Mouse (Mus musculus): Measurements from ENCODE around the gene Fhad1. TPM values are rescaled to one million over a fixed set of nuclear protein-coding genes. Genes with fewer than 3 reads are reported as not detected.
"Not testable (repeated sequence)": the region's sequence is repeated elsewhere in the genome, so short reads cannot be mapped to it uniquely, and the experiment has no call there.

Fhad1 gene
- polyA plus RNA-seq, 1 experiment, result 4.9 TPM

DNA sequence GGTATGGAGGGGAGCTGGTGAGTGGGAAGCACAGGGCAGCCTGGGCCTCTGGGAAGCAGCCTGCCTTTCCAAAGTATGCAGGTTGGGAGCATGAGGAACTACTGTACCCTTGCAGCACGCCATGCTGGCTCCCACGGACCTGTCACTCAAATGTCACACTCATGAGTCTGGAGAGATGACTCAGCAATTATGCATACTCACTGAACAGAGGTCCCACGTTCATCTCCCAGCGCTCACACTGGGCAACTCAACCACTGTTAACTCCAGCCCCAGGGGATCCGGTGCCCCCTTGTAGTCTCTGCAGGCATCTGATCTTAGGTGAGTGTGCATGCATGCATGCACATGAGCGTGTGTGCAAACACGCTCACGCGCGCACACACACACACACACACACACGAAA, 39.7 kb upstream of the Fhad1 start:
- Histone ChIP-seq H3K4me1 (ENCODE audit: control insufficient read depth, insufficient read depth, low read length) (peaks cover 14% of the 10 kb centered on the region), H3K4me3 (ENCODE audit: insufficient read depth, low read length) (no peak overlapping the region), H3K27ac (ENCODE audit: insufficient read depth, low read depth, low read length) (no peak overlapping the region)
- TF ChIP-seq CTCF (IDR thresholded peaks at IDR 0.05; ENCODE audit: low read depth, low read length) (no peak), POLR2A (IDR thresholded peaks at IDR 0.05; ENCODE audit: borderline replicate concordance, low read depth, low read length) (no peak)

GRCm38 (mm10) chr4:142053661-142054448, 39.0 kb upstream of the Fhad1 start:
- H3K4me1 ChIP-seq (ENCODE audit: control insufficient read depth, insufficient read depth, low read length), result peaks cover 14% of the 10 kb centered on the region
- H3K4me3 ChIP-seq (ENCODE audit: insufficient read depth, low read length), result no peak overlapping the region
- H3K27ac ChIP-seq (ENCODE audit: insufficient read depth, low read depth, low read length), result no peak overlapping the region
- no peak for TF ChIP-seq POLR2A (IDR thresholded peaks at IDR 0.05; ENCODE audit: borderline replicate concordance, low read depth, low read length)
- no peak for TF ChIP-seq CTCF (IDR thresholded peaks at IDR 0.05; ENCODE audit: low read depth, low read length)

DNA sequence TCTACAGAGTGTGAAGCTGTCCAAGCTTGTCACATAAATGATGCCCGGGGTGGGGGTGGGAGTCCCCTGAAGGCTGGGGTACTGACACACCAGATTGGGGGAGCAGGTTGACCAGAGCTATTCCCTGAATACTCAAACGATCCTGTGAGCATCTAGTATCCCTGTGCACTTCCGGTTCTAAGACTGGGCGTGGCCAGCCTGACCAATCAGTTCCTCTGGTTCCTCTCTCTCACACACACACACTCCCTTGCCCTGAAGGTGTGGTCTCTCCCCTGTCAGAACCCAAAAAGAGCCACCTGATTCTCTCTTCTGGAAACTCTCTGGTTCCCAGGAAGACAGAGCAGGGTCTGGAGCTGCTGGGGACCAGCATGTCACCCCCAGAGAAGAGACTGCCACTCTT, 38.4 kb upstream of the Fhad1 start:
- Histone ChIP-seq H3K27ac (ENCODE audit: insufficient read depth, low read depth, low read length) (no peak overlapping the region), H3K4me1 (ENCODE audit: control insufficient read depth, insufficient read depth, low read length) (peaks cover 14% of the 10 kb centered on the region), H3K4me3 (ENCODE audit: insufficient read depth, low read length) (no peak overlapping the region)
- TF ChIP-seq POLR2A (IDR thresholded peaks at IDR 0.05; ENCODE audit: borderline replicate concordance, low read depth, low read length), result no peak
- no peak for TF ChIP-seq CTCF (IDR thresholded peaks at IDR 0.05; ENCODE audit: low read depth, low read length)

DNA sequence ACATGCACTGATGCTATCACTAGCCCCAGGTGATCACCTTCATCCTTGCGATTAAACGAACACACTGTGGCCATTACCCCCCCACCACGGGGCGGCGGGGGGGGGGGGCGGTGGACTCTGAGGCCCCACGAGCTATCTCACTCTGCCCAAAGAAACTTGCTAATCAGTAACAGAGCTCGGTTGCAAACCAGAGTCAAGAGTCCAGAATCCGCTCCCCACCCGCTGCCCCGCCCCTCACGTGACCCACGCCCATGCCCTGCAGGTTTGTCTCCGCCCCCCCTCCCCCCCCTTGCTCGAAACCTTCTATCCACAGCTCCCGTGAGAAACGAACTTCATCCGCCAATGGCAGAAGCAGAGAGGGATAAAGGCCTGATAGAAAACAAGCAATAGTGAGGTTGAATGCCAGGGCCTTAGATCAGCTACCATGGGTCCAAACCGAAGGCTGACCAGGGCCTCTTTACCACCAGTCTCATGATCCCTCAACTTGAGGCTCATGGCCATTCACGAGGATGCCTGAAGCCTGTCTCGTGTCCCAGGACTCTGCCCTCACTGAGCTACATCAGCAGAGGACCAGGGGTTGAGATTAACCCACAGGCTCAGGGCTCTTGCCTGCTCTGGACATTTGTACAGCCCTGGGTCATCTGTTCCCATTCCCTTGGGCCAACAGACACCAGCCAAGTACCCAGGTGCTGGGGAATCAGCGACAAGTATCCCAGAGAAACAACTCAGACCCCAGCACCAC, 37.7 kb upstream of the Fhad1 start:
- no peak for TF ChIP-seq POLR2A (IDR thresholded peaks at IDR 0.05; ENCODE audit: borderline replicate concordance, low read depth, low read length)
- TF ChIP-seq CTCF (IDR thresholded peaks at IDR 0.05; ENCODE audit: low read depth, low read length), result no peak
- Histone ChIP-seq H3K4me1 (ENCODE audit: control insufficient read depth, insufficient read depth, low read length) (peaks cover 14% of the 10 kb centered on the region), H3K27ac (ENCODE audit: insufficient read depth, low read depth, low read length) (no peak overlapping the region)

DNA sequence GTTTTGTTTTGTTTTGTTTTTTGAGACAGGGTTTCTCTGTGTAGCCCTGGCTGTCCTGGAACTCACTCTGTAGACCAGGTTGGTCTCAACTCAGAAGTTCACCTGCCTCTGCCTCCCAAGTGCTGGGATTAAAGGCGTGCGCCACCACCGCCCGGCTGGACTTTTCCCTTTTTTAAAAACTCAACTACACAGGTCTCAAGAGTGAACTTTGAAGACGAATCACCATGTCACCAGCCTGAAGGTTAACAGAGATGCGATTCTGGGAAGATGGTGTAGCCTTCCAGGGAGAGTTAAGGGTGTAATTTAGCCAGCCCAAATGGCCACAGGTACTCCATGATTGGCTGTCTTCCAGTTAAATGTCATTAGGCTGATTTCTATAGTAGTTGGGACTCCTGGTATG, 37.0 kb upstream of the Fhad1 start:
- H3K4me1 ChIP-seq (ENCODE audit: control insufficient read depth, insufficient read depth, low read length), result peaks cover 14% of the 10 kb centered on the region
- H3K27ac ChIP-seq (ENCODE audit: insufficient read depth, low read depth, low read length); H3K4me3 ChIP-seq (ENCODE audit: insufficient read depth, low read length): not testable (repeated sequence)

More for the DNA sequence above, 37.7 kb upstream of the Fhad1 start:
- H3K4me3 ChIP-seq (ENCODE audit: insufficient read depth, low read length), result no peak overlapping the region

DNA sequence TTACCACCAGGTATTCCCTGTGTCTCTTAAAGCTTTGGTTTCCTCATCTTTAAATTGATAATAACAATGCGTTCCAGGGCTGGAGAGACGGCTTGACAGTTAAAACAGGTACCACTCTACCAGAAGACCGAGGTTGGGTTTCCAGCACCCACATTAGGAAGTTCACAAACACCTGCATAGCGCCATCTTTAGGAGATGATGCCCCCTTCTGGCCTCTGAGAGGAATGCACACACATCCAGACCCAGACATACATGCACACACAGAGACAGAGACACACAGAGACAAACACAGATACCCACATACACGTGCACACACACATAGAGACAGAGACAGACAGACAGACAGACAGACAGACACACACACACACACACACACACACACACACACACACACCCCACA, 35.1 kb upstream of the Fhad1 start:
- Histone ChIP-seq H3K4me1 (ENCODE audit: control insufficient read depth, insufficient read depth, low read length) (peaks cover 11% of the 10 kb centered on the region), H3K4me3 (ENCODE audit: insufficient read depth, low read length) (no peak overlapping the region), H3K27ac (ENCODE audit: insufficient read depth, low read depth, low read length) (no peak overlapping the region)
- TF ChIP-seq POLR2A (IDR thresholded peaks at IDR 0.05; ENCODE audit: borderline replicate concordance, low read depth, low read length), result no peak
- TF ChIP-seq CTCF (IDR thresholded peaks at IDR 0.05; ENCODE audit: low read depth, low read length), result no peak

- Histone ChIP-seq H3K4me3 (ENCODE audit: insufficient read depth, low read length) (no peak overlapping the region), H3K4me1 (ENCODE audit: control insufficient read depth, insufficient read depth, low read length) (no peaks in the 10 kb centered on the region), H3K27ac (ENCODE audit: insufficient read depth, low read depth, low read length) (no peak overlapping the region)
- TF ChIP-seq CTCF (IDR thresholded peaks at IDR 0.05; ENCODE audit: low read depth, low read length) (no peak), POLR2A (IDR thresholded peaks at IDR 0.05; ENCODE audit: borderline replicate concordance, low read depth, low read length) (no peak)
These were observed 33.5 kb upstream of the Fhad1 start for GRCm38 (mm10) chr4:142048391-142048790.

- no peak overlapping the region for H3K4me3 ChIP-seq (ENCODE audit: insufficient read depth, low read length)
- TF ChIP-seq POLR2A (IDR thresholded peaks at IDR 0.05; ENCODE audit: borderline replicate concordance, low read depth, low read length), result no peak
- TF ChIP-seq CTCF (IDR thresholded peaks at IDR 0.05; ENCODE audit: low read depth, low read length), result no peak
- no peaks in the 10 kb centered on the region for H3K4me1 ChIP-seq (ENCODE audit: control insufficient read depth, insufficient read depth, low read length)
These were observed 32.1 kb upstream of the Fhad1 start for GRCm38 (mm10) chr4:142047005-142047404.

DNA sequence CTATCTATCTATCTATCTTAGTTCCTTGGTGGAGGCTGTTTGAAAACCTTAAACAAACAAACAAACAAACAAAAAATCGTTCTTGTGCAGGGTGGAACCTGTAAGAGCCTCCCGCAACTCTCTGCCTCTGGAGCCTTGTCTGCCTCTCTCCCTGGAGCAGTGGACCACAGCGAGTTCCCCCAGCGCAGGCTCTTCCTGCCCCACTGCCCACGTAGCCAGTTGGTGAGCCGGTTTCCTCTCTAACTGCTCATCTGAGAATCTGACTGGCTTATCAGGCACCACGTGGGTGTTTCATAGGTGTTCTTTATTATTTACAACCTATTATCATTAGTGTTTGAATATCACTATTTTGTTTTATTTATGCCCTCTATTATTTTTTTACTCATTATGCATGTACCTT, 31.6 kb upstream of the Fhad1 start:
- no peak overlapping the region for H3K4me3 ChIP-seq (ENCODE audit: insufficient read depth, low read length)
- no peak overlapping the region for H3K27ac ChIP-seq (ENCODE audit: insufficient read depth, low read depth, low read length)
- H3K4me1 ChIP-seq (ENCODE audit: control insufficient read depth, insufficient read depth, low read length), result no peaks in the 10 kb centered on the region
- no peak for TF ChIP-seq POLR2A (IDR thresholded peaks at IDR 0.05; ENCODE audit: borderline replicate concordance, low read depth, low read length)
- no peak for TF ChIP-seq CTCF (IDR thresholded peaks at IDR 0.05; ENCODE audit: low read depth, low read length)

More at GRCm38 (mm10) chr4:142047005-142047404, 32.1 kb upstream of the Fhad1 start:
- H3K27ac ChIP-seq (ENCODE audit: insufficient read depth, low read depth, low read length), result no peak overlapping the region

GRCm38 (mm10) chr4:142045595-142046163, 30.8 kb upstream of the Fhad1 start:
- Histone ChIP-seq H3K4me3 (ENCODE audit: insufficient read depth, low read length) (no peak overlapping the region), H3K27ac (ENCODE audit: insufficient read depth, low read depth, low read length) (no peak overlapping the region), H3K4me1 (ENCODE audit: control insufficient read depth, insufficient read depth, low read length) (no peaks in the 10 kb centered on the region)
- no peak for TF ChIP-seq POLR2A (IDR thresholded peaks at IDR 0.05; ENCODE audit: borderline replicate concordance, low read depth, low read length)
- no peak for TF ChIP-seq CTCF (IDR thresholded peaks at IDR 0.05; ENCODE audit: low read depth, low read length)

All from bone marrow macrophage, adult 2 months (primary cell).